Mouse (Mus musculus): ENCODE data around the gene Pdgfra.

DNA sequence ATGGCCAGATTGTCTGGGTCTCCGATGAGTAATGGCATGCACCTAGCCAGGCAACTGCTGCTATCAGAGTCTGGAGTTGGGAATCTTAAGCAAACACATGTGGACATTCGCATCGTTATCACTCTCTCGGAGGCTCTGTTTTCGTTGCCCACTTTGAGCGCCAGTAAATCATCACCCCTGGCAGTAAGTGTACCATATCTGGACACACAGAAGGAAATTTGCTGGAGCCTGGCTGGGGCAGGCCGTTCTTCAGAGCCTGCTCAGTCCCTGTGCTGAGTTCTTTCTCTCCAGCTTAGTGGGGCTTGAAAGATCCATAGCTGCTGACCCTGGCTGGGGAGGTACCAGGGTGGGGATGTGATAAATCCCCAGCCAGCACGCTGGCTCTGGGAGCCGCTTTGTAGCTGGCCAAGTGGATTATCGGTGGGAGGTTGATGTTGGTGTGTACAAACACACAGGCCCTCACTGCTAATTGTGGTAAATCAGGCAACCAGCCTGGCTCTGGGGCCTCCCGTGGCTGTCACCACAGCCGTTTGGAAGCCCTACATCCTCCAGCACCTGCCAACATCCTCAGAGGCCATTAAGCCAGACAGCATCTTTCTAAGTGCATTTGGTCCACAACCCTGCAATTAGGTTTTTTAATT lies 8.6 kb downstream of the Pdgfra start:
- TF ChIP-seq ZC3H11A (IDR thresholded peaks at IDR 0.05; ENCODE audit: borderline replicate concordance, low read depth, low read length) = no peak
- no peak for TF ChIP-seq HCFC1 (IDR thresholded peaks at IDR 0.05; ENCODE audit: borderline replicate concordance, insufficient read depth, low read length)
